Mouse (Mus musculus): ENCODE measurements around the gene Mkrn2. TPM values are rescaled to one million over a fixed set of nuclear protein-coding genes. Genes with fewer than 3 reads are reported as not detected.

Mkrn2 gene
- total and polyA plus RNA-seq, 2 experiments from 2014 or later, result 29.4 to 37.4 TPM

DNA sequence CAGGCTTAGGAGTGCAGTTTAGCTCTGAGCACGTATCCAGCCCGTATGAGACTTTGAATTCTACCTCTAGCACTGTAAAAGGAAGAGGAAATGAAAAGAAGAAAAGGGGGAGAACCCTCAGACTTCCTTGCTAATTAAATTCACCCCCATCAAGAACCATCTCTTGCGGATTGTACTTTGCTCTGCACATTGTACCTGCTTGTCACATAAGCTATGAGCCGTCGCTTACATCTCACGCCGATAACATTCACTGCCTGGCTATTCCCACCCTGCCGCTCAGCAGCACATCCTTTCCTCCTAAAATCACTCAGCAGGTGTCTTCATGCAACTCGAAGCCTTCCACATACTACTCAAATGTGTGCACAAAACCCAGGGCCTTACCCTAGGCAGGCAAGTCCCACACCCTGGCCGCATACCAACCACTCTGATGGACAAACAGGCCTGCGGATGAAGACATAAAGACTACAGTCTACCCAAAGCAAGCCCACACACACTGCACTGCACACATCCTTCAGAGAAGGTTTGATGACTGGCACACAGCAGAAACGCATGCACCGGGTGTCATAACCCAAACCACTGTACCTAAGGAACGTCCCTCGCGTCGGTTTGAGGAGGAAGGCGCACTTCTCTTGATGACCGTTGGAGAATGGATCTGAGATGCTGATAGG is 9.9 kb upstream of the Mkrn2 start:
- Histone ChIP-seq H3K9me3 (ENCODE audit: low read length) (no peaks in the 10 kb centered on the region), H3K9ac (replicated peaks; ENCODE audit: low read length) (no peak overlapping the region), H3K36me3 (ENCODE audit: insufficient read depth, low read length) (no peaks in the 10 kb centered on the region), H3K4me2 (ENCODE audit: low read depth, low read length) (no peak overlapping the region), H3K4me3 (ENCODE audit: low read length) (no peak overlapping the region), H3K27me3 (ENCODE audit: insufficient read depth, low read length) (no peaks in the 10 kb centered on the region), H3K27ac (no peak overlapping the region), H3K4me1 (ENCODE audit: insufficient read depth, low read length) (no peaks in the 10 kb centered on the region)
- 88% methylated on average over 19 of the region's 19 CpGs for WGBS
- no peak for TF ChIP-seq CTCF (IDR thresholded peaks at IDR 0.05; ENCODE audit: low read depth)
- DNase-seq (ENCODE audit: low spot score) (no peak), ATAC-seq (no peak)

DNA sequence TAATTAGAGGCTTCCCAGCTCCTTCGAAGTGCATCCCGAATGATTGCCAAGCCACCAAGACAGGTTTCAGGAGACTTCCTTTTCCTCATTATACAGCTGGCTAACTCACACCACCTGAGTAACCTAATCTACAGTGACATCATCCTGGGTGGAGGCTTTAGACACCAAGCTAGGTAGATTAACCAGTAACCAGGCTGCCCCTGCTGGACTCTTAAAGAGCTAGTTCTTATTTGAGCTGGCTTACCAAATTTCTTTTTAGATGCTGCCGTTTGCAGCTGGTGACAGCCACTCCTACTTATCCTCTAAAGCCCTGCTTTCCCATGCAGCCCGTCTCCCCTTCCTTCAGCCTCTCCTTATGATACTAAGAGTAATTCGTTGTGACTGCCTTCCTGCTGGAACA is 9.2 kb upstream of the Mkrn2 start, which contains the start of gene Mkrn2os:
Gene Mkrn2os, minus strand, starts transcription at position 119 of the 400 bp plus-strand sequence.
- H3K9ac ChIP-seq (replicated peaks; ENCODE audit: low read length), result no peak within 1 kb of the TSS
- TF ChIP-seq CTCF (IDR thresholded peaks at IDR 0.05; ENCODE audit: low read depth), result no peak

DNA sequence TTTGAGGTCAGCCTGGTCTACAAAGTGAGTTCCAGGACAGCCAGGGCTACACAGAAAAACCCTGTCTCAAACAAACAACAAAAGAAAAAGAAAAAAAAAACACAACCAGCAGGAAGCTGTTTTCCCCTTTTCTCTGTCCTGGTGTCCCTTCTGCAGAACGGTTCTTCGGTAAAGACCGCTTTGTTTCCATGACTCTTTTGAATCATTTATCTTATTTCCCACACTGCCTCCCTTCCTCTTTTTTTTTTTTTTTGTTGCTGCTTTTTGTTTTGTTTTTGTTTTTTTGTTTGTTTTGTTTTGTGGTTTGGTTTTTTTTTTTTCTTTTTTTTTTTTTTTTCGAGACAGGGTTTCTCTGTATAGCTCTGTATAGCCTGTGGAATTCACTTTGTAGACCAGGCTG is 8.4 kb upstream of the Mkrn2 start:
- Histone ChIP-seq H3K27ac (no peak overlapping the region), H3K4me2 (ENCODE audit: low read depth, low read length) (no peak overlapping the region), H3K36me3 (ENCODE audit: insufficient read depth, low read length) (no peaks in the 10 kb centered on the region), H3K4me3 (ENCODE audit: low read length) (no peak overlapping the region), H3K4me1 (ENCODE audit: insufficient read depth, low read length) (no peaks in the 10 kb centered on the region), H3K27me3 (ENCODE audit: insufficient read depth, low read length) (no peaks in the 10 kb centered on the region), H3K9ac (replicated peaks; ENCODE audit: low read length) (no peak overlapping the region), H3K9me3 (ENCODE audit: low read length) (no peaks in the 10 kb centered on the region)
- TF ChIP-seq CTCF (IDR thresholded peaks at IDR 0.05; ENCODE audit: low read depth), result no peak
- 71% methylated on average over 4 of the region's 4 CpGs for WGBS
- no peak for ATAC-seq
- no peak for DNase-seq (ENCODE audit: low spot score)

More for the DNA sequence above, 9.2 kb upstream of the Mkrn2 start, which contains the start of gene Mkrn2os:
- no peak within 1 kb of the TSS for H3K27ac ChIP-seq
- no peak within 1 kb of the TSS for H3K4me3 ChIP-seq (ENCODE audit: low read length)
- ATAC-seq (no peak), DNase-seq (ENCODE audit: low spot score) (no peak)
- no peaks in the 10 kb centered on the region for H3K9me3 ChIP-seq (ENCODE audit: low read length)
- H3K4me2 ChIP-seq (ENCODE audit: low read depth, low read length), result no peak within 1 kb of the TSS
- H3K4me1 ChIP-seq (ENCODE audit: insufficient read depth, low read length), result no peaks in the 10 kb centered on the region
- no peaks in the 10 kb centered on the region for H3K36me3 ChIP-seq (ENCODE audit: insufficient read depth, low read length)
- H3K27me3 ChIP-seq (ENCODE audit: insufficient read depth, low read length), result no peaks in the 10 kb centered on the region
- WGBS, result 71% methylated on average over 5 of the region's 5 CpGs

DNA sequence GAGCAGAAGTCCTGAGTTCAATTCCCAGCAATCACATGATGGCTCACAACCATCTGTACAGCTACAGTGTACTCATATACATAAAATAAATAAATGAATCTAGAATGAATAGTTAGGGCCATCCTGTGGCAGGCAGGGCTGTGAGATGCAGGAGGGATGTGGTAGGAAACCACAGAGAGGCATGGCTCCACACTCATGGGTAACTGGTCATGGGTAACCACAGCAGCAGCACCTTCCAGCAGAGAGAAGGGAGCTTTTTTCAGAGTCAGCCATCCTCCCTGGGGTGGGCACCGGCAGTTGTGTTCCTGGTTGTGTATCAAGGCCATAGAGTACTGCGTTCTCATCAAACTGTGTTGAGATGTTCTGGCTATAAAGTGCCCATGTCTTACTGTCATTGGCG is 7.2 kb upstream of the Mkrn2 start:
- no peak overlapping the region for H3K4me2 ChIP-seq (ENCODE audit: low read depth, low read length)
- no peak overlapping the region for H3K27ac ChIP-seq
- DNase-seq (ENCODE audit: low spot score) (no peak), ATAC-seq (no peak)
- no peaks in the 10 kb centered on the region for H3K9me3 ChIP-seq (ENCODE audit: low read length)
- TF ChIP-seq CTCF (IDR thresholded peaks at IDR 0.05; ENCODE audit: low read depth), result no peak
- H3K4me3 ChIP-seq (ENCODE audit: low read length), result no peak overlapping the region
- no peak overlapping the region for H3K9ac ChIP-seq (replicated peaks; ENCODE audit: low read length)
- no peaks in the 10 kb centered on the region for H3K27me3 ChIP-seq (ENCODE audit: insufficient read depth, low read length)
- H3K4me1 ChIP-seq (ENCODE audit: insufficient read depth, low read length), result no peaks in the 10 kb centered on the region
- WGBS, result 78% methylated on average over 3 of the region's 3 CpGs
- no peaks in the 10 kb centered on the region for H3K36me3 ChIP-seq (ENCODE audit: insufficient read depth, low read length)

DNA sequence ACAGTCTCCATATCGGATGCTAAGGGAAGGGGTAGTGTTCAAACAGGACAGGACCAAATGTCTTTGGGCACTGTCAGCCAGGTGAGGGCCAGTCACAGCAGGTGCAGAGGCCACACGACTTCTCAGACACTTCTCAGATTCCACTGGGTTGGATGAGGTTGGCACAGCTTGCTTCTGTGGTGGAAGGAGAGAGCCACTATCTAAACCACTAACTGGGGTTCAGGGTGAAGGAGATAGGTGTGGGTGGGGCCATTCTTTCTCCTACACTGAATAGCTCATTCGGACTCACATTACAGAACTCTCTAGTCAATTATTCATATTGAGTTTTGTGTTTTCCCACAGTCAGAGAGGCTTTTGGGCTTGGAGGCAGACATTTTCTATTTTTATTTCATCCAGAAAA is 6.0 kb upstream of the Mkrn2 start:
- Histone ChIP-seq H3K4me2 (ENCODE audit: low read depth, low read length) (no peak overlapping the region), H3K27me3 (ENCODE audit: insufficient read depth, low read length) (no peaks in the 10 kb centered on the region), H3K9ac (replicated peaks; ENCODE audit: low read length) (no peak overlapping the region), H3K4me3 (ENCODE audit: low read length) (no peak overlapping the region), H3K27ac (no peak overlapping the region), H3K9me3 (ENCODE audit: low read length) (no peaks in the 10 kb centered on the region), H3K4me1 (ENCODE audit: insufficient read depth, low read length) (no peaks in the 10 kb centered on the region), H3K36me3 (ENCODE audit: insufficient read depth, low read length) (no peaks in the 10 kb centered on the region)
- TF ChIP-seq CTCF (IDR thresholded peaks at IDR 0.05; ENCODE audit: low read depth), result no peak
- ATAC-seq (no peak), DNase-seq (ENCODE audit: low spot score) (no peak)
- WGBS, result 63% methylated on average over 3 of the region's 3 CpGs

DNA sequence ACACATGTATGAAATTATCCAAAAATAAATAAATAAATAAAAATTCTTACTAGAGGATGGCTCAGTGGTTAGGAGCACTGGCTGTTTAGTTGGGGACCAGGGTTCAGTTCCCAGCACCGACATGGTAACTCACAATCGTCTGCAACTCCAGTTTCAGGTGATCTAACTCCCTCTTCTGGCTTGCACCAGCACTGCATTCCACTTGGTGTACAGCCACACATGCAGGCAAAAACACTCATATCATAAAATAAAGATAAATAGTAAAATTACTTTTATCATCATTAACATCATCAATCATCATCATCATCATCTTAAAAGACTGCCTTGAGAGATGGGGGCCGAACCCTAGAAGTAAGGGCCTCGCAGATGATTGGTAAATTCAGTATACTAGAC is 384 bp upstream of the Mkrn2 start:
- peak overlapping the region; percentile 69 for H3K4me2 ChIP-seq (ENCODE audit: low read depth, low read length)
- 66% methylated on average over 4 of the region's 4 CpGs for WGBS

DNA sequence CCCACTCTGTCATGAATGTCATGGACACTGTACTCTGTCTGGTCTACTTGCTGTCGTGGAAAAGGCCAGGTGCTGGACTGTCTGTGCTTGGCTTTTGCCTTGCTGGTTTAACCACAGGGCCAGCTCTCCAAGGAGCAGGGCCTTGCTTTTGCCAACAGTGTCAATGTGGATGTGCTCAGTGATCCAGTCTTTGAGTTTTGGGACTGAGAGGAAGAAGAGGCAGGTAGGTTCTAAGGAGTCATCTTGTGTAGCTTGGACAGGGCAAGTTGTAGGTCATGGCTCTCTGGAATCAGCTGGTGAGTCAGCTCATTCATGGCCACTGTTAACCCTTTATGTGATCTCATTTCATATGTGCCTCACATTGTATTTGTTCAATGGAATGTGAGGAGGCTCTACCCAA is 4.8 kb downstream of the Mkrn2 start:
- H3K4me2 ChIP-seq (ENCODE audit: low read depth, low read length), result no peak overlapping the region
- H3K27ac ChIP-seq, result no peak overlapping the region
- ATAC-seq (no peak), DNase-seq (ENCODE audit: low spot score) (no peak)
- peaks cover 18% of the 10 kb centered on the region for H3K36me3 ChIP-seq (ENCODE audit: insufficient read depth, low read length)
- peaks cover 10% of the 10 kb centered on the region; the same call in 1 of the 2 replicates for H3K4me1 ChIP-seq (ENCODE audit: insufficient read depth, low read length)
- no peak for TF ChIP-seq CTCF (IDR thresholded peaks at IDR 0.05; ENCODE audit: low read depth)
- no peaks in the 10 kb centered on the region for H3K9me3 ChIP-seq (ENCODE audit: low read length)
- 71% methylated on average over 1 of the region's 1 CpGs for WGBS
- no peak overlapping the region for H3K9ac ChIP-seq (replicated peaks; ENCODE audit: low read length)
- no peaks in the 10 kb centered on the region for H3K27me3 ChIP-seq (ENCODE audit: insufficient read depth, low read length)
- no peak overlapping the region for H3K4me3 ChIP-seq (ENCODE audit: low read length)

More for the DNA sequence above, 384 bp upstream of the Mkrn2 start:
- H3K9me3 ChIP-seq (ENCODE audit: low read length), result no peaks in the 10 kb centered on the region
- H3K4me3 ChIP-seq (ENCODE audit: low read length), result peak overlapping the region; percentile 88
- H3K27ac ChIP-seq, result peak overlapping the region; percentile 90; the same call in 1 of the 2 replicates
- DNase-seq (ENCODE audit: low spot score), result no peak
- H3K36me3 ChIP-seq (ENCODE audit: insufficient read depth, low read length), result no peaks in the 10 kb centered on the region
- H3K9ac ChIP-seq (replicated peaks; ENCODE audit: low read length), result no peak overlapping the region
- H3K27me3 ChIP-seq (ENCODE audit: insufficient read depth, low read length), result no peaks in the 10 kb centered on the region
- peak; percentile 24 for ATAC-seq
- TF ChIP-seq CTCF (IDR thresholded peaks at IDR 0.05; ENCODE audit: low read depth), result peak; percentile 36
- peaks cover 10% of the 10 kb centered on the region; the same call in 1 of the 2 replicates for H3K4me1 ChIP-seq (ENCODE audit: insufficient read depth, low read length)
